Mouse (Mus musculus) forebrain, postnatal 0 days (tissue): ENCODE data around the gene A3galt2. TPM values are rescaled to one million over a fixed set of nuclear protein-coding genes. Genes with fewer than 3 reads are reported as not detected.

Experiments used
- ATAC-seq: fragments of 200-750 bp; cut with Nextera tagmentation; 2 replicates; pipeline ENCODE4 v1.8.0; 2017; ENCODE audit warnings: mild to moderate bottlenecking, moderate library complexity
- DNase-seq: peaks from one replicate; pipeline ENCODE4 v3.0.0-alpha.2; 2015
- H3K27ac ChIP-seq: fragments of 300-500 bp; sonication (generic); 2 replicates; pipeline ENCODE4 v1.5.1; 2014; ENCODE audit warnings: low read depth, mild to moderate bottlenecking, antibody characterized with exemption, low read length, moderate library complexity, mixed read lengths
- H3K27me3 ChIP-seq: fragments of 300-500 bp; sonication (generic); 2 replicates; pipeline ENCODE4 v1.6.1; 2014; ENCODE audit warnings: mild to moderate bottlenecking, low read length, mixed read lengths; ENCODE audit not compliant: insufficient read depth
- H3K36me3 ChIP-seq: fragments of 300-500 bp; sonication (generic); 2 replicates; pipeline ENCODE4 v1.6.1; 2014; ENCODE audit warnings: mild to moderate bottlenecking, moderate library complexity; ENCODE audit not compliant: insufficient read depth
- H3K4me1 ChIP-seq: fragments of 300-500 bp; sonication (generic); 2 replicates; pipeline ENCODE4 v1.6.1; 2014; ENCODE audit warnings: antibody characterized with exemption; ENCODE audit not compliant: insufficient read depth
- H3K4me2 ChIP-seq: fragments of 300-500 bp; sonication (generic); 2 replicates; pipeline ENCODE4 v1.6.1; 2014; ENCODE audit warnings: low read depth, mild to moderate bottlenecking, moderate library complexity
- H3K4me3 ChIP-seq: fragments of 300-500 bp; sonication (generic); 2 replicates; pipeline ENCODE4 v1.5.1; 2014; ENCODE audit warnings: low read depth, low read length, mixed read lengths
- H3K9ac ChIP-seq: fragments of 300-500 bp; sonication (generic); 2 replicates; pipeline ENCODE4 v1.6.1; 2014; ENCODE audit warnings: mild to moderate bottlenecking
- H3K9me3 ChIP-seq: fragments of 300-500 bp; sonication (generic); 2 replicates; pipeline ENCODE4 v1.6.1; 2016; ENCODE audit warnings: low read length
- CTCF ChIP-seq: sonication (generic); IDR thresholded peaks from 2 replicates; pipeline ENCODE4 v1.5.1; 2016; ENCODE audit warnings: antibody characterized with exemption, control low read depth, low read depth
- WGBS: fragments of 180-500 bp; shearing (Covaris S2); extraction: QIAGEN DNeasy Blood & Tissue Kit; methylation state at CpG from one replicate; pipeline ENCODE4 v1.1.7; 2014; 5-methylcytosine and 5-hydroxymethylcytosine counted together
- polyA plus RNA-seq: library from polyadenylated mRNA; unstranded; fragments of >200 nt; fragmentation: Nextera tagmentation; extraction: Ambion mirVana; gene quantifications from 2 replicates; pipeline ENCODE4 v1.2.1, GENCODE M21; 2015
- total RNA-seq: library from RNA; depleted of rRNA; stranded (reverse); fragments of >200 nt; gene quantifications from 2 replicates; pipeline ENCODE4 v1.2.3, GENCODE M21; 2014; rRNA removed

The A3galt2 gene
- total RNA-seq, result 0.52 and 0.92 TPM in 2 replicates
- polyA plus RNA-seq, result 0.05 and 0.16 TPM in 2 replicates

GRCm38 (mm10) chr4:128755064-128755463 lies at the start of gene A3galt2:
TSS of gene A3galt2 (plus strand) at chr4:128755364.
- no peaks in the 10 kb centered on the region for H3K9me3 ChIP-seq
- no peak for TF ChIP-seq CTCF
- 69% methylated on average over 3 of the region's 3 CpGs for WGBS
- H3K4me2 ChIP-seq, result no peak within 1 kb of the TSS
- no peak for ATAC-seq
- no peak within 1 kb of the TSS for H3K4me3 ChIP-seq
- H3K27me3 ChIP-seq, result no peaks in the 10 kb centered on the region
- H3K36me3 ChIP-seq, result peaks cover 39% of the 10 kb centered on the region
- DNase-seq, result no peak
- H3K4me1 ChIP-seq, result no peaks in the 10 kb centered on the region
- no peak within 1 kb of the TSS for H3K9ac ChIP-seq
- H3K27ac ChIP-seq, result 0 out of 2 replicates have a peak within 1 kb of the TSS, but pooled peaks have one; percentile 3

DNA sequence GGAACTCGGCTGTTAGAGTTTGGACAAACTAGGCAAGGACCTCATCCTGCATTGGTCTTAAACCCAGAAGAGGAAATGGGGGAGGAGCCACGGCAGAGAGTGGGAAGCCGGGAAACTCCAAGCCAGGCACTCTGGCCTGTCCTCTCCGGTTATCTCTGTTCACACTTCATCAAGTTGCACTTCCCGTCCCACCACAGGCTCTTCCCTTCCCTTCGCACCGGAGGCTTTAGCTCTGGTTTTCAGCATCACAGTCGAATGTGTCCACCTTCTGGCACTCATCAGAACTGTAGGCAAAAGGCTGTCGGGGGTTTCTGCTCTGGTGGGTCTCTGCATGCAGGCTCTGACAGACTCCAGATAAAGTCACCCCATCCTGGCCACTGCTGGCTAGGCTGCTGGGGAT lies 48.5 kb upstream of the A3galt2 start:
- ATAC-seq, result peak; percentile 42

GRCm38 (mm10) chr4:128707384-128707783 lies 47.8 kb upstream of the A3galt2 start:
- Histone ChIP-seq H3K9ac (no peak overlapping the region), H3K27me3 (no peaks in the 10 kb centered on the region), H3K36me3 (peaks cover 30% of the 10 kb centered on the region), H3K27ac (no peak overlapping the region), H3K4me3 (no peak overlapping the region), H3K4me2 (no peak overlapping the region), H3K4me1 (no peaks in the 10 kb centered on the region; the same call in 1 of the 2 replicates), H3K9me3 (no peaks in the 10 kb centered on the region)
- WGBS, result 49% methylated on average over 4 of the region's 4 CpGs
- DNase-seq, result no peak
- ATAC-seq, result no peak
- TF ChIP-seq CTCF, result no peak

More for the DNA sequence above, 48.5 kb upstream of the A3galt2 start:
- H3K27me3 ChIP-seq, result no peaks in the 10 kb centered on the region
- H3K4me3 ChIP-seq, result no peak overlapping the region
- no peak overlapping the region for H3K9ac ChIP-seq
- H3K4me1 ChIP-seq, result no peaks in the 10 kb centered on the region; the same call in 1 of the 2 replicates
- no peak overlapping the region for H3K4me2 ChIP-seq
- H3K27ac ChIP-seq, result no peak overlapping the region
- H3K9me3 ChIP-seq, result no peaks in the 10 kb centered on the region
- 21% methylated on average over 9 of the region's 9 CpGs for WGBS
- peak; percentile 74 for TF ChIP-seq CTCF
- DNase-seq, result peak; percentile 58
- peaks cover 30% of the 10 kb centered on the region for H3K36me3 ChIP-seq

- Histone ChIP-seq H3K36me3 (peaks cover 30% of the 10 kb centered on the region), H3K27ac (no peak overlapping the region), H3K4me1 (no peaks in the 10 kb centered on the region; the same call in 1 of the 2 replicates), H3K9ac (no peak overlapping the region), H3K27me3 (no peaks in the 10 kb centered on the region), H3K4me3 (no peak overlapping the region), H3K4me2 (no peak overlapping the region), H3K9me3 (no peaks in the 10 kb centered on the region)
- 81% methylated on average over 15 of the region's 15 CpGs for WGBS
- DNase-seq (no peak), ATAC-seq (no peak)
- TF ChIP-seq CTCF, result no peak
Observed at GRCm38 (mm10) chr4:128709061-128709780, 45.9 kb upstream of the A3galt2 start.

DNA sequence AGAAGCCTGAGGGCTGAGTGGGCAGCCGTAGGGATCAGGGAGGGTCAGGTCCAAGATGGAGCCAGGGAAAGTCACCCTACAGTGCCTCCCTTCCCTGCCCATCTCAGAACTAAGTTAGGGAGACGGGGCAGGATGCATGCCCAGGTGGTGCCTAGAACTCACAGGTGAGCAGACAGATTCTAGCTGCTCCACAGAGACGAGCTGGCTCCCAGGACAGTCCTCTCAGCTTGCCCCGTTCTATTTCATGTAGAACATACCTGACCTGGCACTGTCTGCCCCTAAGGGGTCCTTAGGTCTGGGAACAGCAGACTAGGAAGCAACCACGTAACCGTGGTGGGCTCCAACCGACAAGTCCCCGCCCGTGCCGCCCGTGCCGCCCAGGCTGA lies 45.4 kb upstream of the A3galt2 start:
- H3K9me3 ChIP-seq, result no peaks in the 10 kb centered on the region
- no peaks in the 10 kb centered on the region for H3K27me3 ChIP-seq
- ATAC-seq (no peak), DNase-seq (no peak)
- WGBS, result 91% methylated on average over 12 of the region's 12 CpGs
- peaks cover under 1% of the 10 kb centered on the region; the same call in 1 of the 2 replicates for H3K4me1 ChIP-seq
- H3K27ac ChIP-seq, result no peak overlapping the region
- peaks cover 27% of the 10 kb centered on the region for H3K36me3 ChIP-seq
- no peak for TF ChIP-seq CTCF
- no peak overlapping the region for H3K9ac ChIP-seq
- no peak overlapping the region for H3K4me3 ChIP-seq
- H3K4me2 ChIP-seq, result no peak overlapping the region

DNA sequence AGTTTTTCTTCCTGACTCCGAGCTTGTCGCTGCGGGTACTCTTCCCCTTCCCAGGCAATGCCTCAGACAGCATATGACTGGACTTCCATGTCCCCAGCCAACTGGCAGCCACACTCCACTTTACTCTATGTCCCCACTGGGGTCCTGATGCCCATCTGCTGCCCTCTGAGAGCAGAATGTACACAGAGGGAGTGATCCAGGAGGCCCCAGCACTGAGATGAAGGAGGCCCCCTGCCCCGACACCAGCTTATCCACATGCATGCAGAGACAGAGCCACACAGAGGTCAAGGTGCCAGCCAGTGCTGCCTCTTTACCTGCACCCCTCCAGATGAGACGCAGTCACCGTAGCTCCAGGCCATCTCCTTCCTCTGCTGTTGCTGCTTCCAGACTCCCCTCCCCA lies 44.9 kb upstream of the A3galt2 start:
- no peak for ATAC-seq
- WGBS, result 85% methylated on average over 6 of the region's 6 CpGs

GRCm38 (mm10) chr4:128710800-128711199 lies 44.4 kb upstream of the A3galt2 start:
- H3K9ac ChIP-seq, result no peak overlapping the region
- H3K4me1 ChIP-seq, result peaks cover 11% of the 10 kb centered on the region
- no peak overlapping the region for H3K27ac ChIP-seq
- no peak overlapping the region for H3K4me2 ChIP-seq
- no peaks in the 10 kb centered on the region for H3K27me3 ChIP-seq
- 73% methylated on average over 9 of the region's 9 CpGs for WGBS
- no peaks in the 10 kb centered on the region for H3K9me3 ChIP-seq
- DNase-seq (no peak), ATAC-seq (no peak)
- H3K4me3 ChIP-seq, result no peak overlapping the region
- H3K36me3 ChIP-seq, result peaks cover 21% of the 10 kb centered on the region
- no peak for TF ChIP-seq CTCF

More for the DNA sequence above, 44.9 kb upstream of the A3galt2 start:
- Histone ChIP-seq H3K27me3 (no peaks in the 10 kb centered on the region), H3K36me3 (peaks cover 22% of the 10 kb centered on the region), H3K4me1 (peaks cover 6% of the 10 kb centered on the region), H3K9ac (no peak overlapping the region), H3K9me3 (no peaks in the 10 kb centered on the region), H3K4me2 (no peak overlapping the region), H3K4me3 (no peak overlapping the region), H3K27ac (no peak overlapping the region)
- TF ChIP-seq CTCF, result no peak
- DNase-seq, result no peak
